Mouse (Mus musculus) midbrain, embryonic 10.5 days (tissue): ENCODE measurements around the gene Mboat7. TPM values are rescaled to one million over a fixed set of nuclear protein-coding genes. Genes with fewer than 3 reads are reported as not detected.
"Not testable (repeated sequence)": the region's sequence is repeated elsewhere in the genome, so short reads cannot be mapped to it uniquely, and the experiment has no call there.

ENCODE experiments used
- DNase-seq: peaks from one replicate; pipeline ENCODE4 v3.0.0-alpha.2; 2017; ENCODE audit warnings: low spot score
- H3K27ac ChIP-seq: fragments of 300-500 bp; sonication (generic); replicated peaks from 2 replicates; pipeline ENCODE4 v1.5.1; 2016; ENCODE audit warnings: mild to moderate bottlenecking
- H3K27me3 ChIP-seq: fragments of 300-500 bp; sonication (generic); 2 replicates; pipeline ENCODE4 v1.6.1; 2016; ENCODE audit warnings: low read depth, mild to moderate bottlenecking; ENCODE audit not compliant: poor library complexity, severe bottlenecking
- H3K36me3 ChIP-seq: fragments of 300-500 bp; sonication (generic); 2 replicates; pipeline ENCODE4 v1.6.1; 2016; ENCODE audit warnings: mild to moderate bottlenecking, moderate library complexity
- H3K4me1 ChIP-seq: fragments of 300-500 bp; sonication (generic); 2 replicates; pipeline ENCODE4 v1.6.1; 2016
- H3K4me3 ChIP-seq: fragments of 300-500 bp; sonication (generic); 2 replicates; pipeline ENCODE4 v1.5.1; 2016; ENCODE audit warnings: mild to moderate bottlenecking, moderate library complexity
- H3K9me3 ChIP-seq: fragments of 300-500 bp; sonication (generic); replicated peaks from 2 replicates; pipeline ENCODE4 v1.6.1; 2016; ENCODE audit warnings: mild to moderate bottlenecking
- WGBS: fragments of 180-500 bp; shearing (Covaris S2); methylation state at CpG from one replicate; pipeline ENCODE4 v1.1.7; 2016; 5-methylcytosine and 5-hydroxymethylcytosine counted together
- polyA plus RNA-seq: library from polyadenylated mRNA; unstranded; fragments of >200 nt; fragmentation: Nextera tagmentation; extraction: Ambion mirVana; gene quantifications from 2 replicates; pipeline ENCODE4 v1.2.1, GENCODE M21; 2016

The Mboat7 gene
- polyA plus RNA-seq = 30.6 and 32.5 TPM in 2 replicates

DNA sequence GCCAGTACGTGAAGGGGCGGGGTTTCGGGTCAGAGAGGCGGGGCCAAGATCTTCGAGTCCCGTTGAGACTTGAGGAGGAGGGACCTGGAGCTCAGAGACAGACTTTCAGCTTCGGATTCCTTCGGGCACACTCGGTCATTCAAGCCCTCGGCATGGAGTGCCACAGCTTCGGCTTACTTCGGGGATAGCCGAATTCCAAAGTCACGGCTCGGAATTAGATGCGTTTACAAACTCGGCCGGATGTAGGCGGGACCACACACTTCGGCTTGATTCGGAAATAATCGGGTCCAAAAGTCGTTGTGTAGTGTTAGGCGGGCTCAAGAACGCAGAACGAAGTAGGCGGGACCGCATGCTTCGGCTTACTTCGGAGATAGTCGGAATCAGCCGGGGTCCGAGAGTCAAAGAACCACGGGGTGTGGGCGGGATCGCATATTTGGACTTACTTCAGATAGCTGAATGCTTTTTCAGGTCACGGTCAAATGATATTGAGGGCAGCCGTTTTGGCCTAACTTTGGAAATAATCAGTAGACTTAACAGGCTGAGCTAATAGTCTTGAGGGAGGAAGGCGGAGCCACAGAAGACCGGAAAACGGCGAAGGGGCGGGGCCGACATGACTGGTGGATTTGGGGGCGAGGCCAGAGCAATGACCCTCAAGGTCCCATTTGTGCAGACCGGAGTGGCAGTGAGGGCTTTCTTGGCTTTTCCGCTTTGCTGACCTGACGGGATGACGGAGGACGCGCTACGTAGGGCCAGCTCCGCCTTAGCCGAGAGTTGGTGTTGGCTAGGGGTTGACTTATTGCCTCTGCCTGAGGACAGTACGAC, at the start of gene Mboat7:
TSS of gene Mboat7 (minus strand) at position 537 of the 822 bp plus-strand sequence.
- Histone ChIP-seq H3K4me3 (peak within 1 kb of the TSS; percentile 83), H3K36me3 (peaks cover 41% of the 10 kb centered on the region), H3K4me1 (peaks cover 25% of the 10 kb centered on the region), H3K9me3 (no peaks in the 10 kb centered on the region), H3K27ac (peak within 1 kb of the TSS; percentile 92), H3K27me3 (no peaks in the 10 kb centered on the region)
- WGBS = under 1% methylated on average over 55 of the region's 55 CpGs
- DNase-seq = peak; percentile 95

DNA sequence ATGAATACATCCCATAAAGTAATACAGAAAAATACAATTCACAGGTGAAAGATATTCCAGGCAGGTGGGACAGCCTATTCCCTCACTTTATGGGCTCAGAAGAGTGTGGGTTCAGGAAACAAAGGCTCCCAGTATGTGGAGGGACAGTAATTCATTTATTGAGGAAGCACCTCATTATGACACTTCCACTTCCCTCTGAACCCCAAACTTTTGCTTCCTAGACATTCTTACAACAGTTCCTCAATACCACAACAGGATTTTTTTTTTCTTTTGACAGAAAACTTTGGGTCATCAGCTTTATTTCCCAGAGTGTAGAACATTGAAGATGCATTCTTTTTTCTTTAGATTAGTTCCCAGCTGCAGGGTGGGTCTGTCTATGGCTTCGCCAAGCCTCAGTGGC, 39.4 kb upstream of the Mboat7 start:
- not testable (repeated sequence) for H3K9me3 ChIP-seq, H3K36me3 ChIP-seq, H3K27me3 ChIP-seq, H3K4me3 ChIP-seq, H3K27ac ChIP-seq, H3K4me1 ChIP-seq, DNase-seq
- WGBS = no CpG with 5 or more reads among the region's 1 CpGs

DNA sequence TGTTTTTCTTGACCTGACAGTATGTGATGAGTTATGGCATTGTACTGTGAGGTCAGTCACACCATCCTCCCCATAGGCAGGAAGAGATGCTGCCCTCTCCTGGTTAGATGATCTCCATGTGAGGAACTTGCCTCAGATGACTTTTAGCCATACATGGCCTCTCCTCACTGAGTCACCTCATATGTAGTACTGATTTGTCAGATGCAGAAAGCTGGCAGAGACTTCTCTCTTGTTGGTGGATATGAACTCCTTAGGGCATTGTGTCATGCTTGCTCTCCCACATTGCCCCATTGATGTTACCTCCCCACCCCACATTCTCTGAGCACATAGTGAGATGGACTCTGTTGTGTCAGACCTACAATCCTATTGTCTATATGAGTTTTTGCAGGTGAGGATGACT, 32.1 kb upstream of the Mboat7 start:
- not testable (repeated sequence) for H3K36me3 ChIP-seq, H3K27ac ChIP-seq, H3K9me3 ChIP-seq, H3K27me3 ChIP-seq, H3K4me1 ChIP-seq, H3K4me3 ChIP-seq, DNase-seq

DNA sequence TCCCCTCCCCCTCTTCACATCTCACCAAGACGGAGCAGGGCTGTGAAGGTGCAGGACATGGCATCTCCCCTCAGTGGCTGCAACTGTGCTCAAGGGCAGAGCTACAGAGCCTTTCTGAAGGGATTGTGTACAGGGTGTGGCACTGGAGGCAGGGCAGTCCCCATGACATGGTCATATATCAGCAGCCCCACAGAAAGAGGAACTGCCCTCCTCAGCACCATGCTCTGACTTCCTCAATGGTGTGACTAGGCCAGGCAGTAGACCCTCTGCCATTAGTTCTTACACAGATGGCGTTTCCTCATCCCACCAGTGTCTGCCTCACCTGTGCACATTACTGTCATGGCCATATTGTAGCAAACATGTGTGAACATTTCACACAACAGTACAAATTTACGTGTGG, 26.9 kb upstream of the Mboat7 start, which contains the start of gene Pirb:
TSS of gene Pirb (minus strand) at position 124 of the 400 bp plus-strand sequence.
- H3K27ac ChIP-seq, DNase-seq, H3K36me3 ChIP-seq, H3K27me3 ChIP-seq, H3K9me3 ChIP-seq, H3K4me1 ChIP-seq, H3K4me3 ChIP-seq: not testable (repeated sequence)
- 56% methylated on average over 1 of the region's 3 CpGs for WGBS

DNA sequence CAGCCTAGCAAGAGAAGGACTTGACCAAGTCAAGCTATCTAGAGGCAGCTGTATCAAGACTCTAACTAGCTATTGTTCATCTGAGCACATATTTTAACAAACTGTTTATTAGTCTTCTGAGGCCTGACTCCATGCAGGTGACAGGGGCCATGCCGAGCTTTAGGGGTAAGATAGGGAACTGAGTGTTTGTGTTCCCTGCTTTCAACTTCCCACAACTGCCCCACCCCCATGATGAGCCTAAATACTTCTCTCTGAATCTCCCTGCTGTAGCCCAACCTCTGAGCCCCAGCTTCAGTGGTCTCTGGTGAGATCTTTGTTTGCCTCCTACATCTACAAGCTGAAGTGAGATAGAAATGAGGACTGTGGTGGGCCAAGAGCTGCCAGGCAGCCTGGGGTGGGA, 21.9 kb upstream of the Mboat7 start:
- Histone ChIP-seq H3K27me3 (no peaks in the 10 kb centered on the region), H3K36me3 (no peaks in the 10 kb centered on the region), H3K4me1 (no peaks in the 10 kb centered on the region), H3K4me3 (no peak overlapping the region), H3K9me3 (no peaks in the 10 kb centered on the region), H3K27ac (no peak overlapping the region)
- DNase-seq = no peak
- WGBS = 80% methylated on average over 1 of the region's 1 CpGs

DNA sequence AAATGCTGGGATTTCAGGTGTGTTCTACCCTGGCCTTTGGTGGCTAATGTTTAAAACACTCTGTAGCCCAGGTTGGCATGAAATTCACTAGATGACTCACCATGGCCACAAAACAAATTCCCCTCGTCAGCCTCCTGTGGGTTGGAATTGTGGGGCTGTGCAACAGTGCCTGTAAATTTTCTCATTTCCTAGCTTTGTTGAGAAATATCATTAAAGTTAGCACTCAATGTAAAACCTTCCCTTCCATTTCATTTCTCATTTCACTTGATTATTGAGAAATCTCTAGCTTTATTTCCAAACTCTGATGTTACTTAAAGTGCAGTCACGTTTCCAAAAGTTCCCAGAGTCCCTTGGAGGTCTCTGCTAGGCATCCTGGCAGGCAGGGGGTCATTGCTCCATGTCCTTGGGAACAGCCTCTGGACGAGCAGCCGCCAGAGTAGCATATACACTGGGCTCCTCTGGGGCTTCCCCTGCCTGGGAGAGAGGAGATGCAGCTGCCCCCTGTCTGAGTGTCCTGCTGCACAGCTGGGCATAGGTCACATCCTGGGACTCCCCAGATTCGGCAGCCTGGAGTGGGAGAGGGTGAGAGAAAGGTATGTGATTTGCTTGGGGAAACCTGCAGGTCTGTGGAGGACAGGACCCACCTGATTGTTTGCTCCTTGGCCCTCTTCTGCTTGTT, 19.1 kb upstream of the Mboat7 start:
- no peaks in the 10 kb centered on the region for H3K27me3 ChIP-seq
- no peak overlapping the region for H3K27ac ChIP-seq
- 45% methylated on average over 5 of the region's 5 CpGs for WGBS
- H3K9me3 ChIP-seq = no peaks in the 10 kb centered on the region
- no peak overlapping the region for H3K4me3 ChIP-seq
- H3K36me3 ChIP-seq = peaks cover 11% of the 10 kb centered on the region
- no peaks in the 10 kb centered on the region for H3K4me1 ChIP-seq
- no peak for DNase-seq

DNA sequence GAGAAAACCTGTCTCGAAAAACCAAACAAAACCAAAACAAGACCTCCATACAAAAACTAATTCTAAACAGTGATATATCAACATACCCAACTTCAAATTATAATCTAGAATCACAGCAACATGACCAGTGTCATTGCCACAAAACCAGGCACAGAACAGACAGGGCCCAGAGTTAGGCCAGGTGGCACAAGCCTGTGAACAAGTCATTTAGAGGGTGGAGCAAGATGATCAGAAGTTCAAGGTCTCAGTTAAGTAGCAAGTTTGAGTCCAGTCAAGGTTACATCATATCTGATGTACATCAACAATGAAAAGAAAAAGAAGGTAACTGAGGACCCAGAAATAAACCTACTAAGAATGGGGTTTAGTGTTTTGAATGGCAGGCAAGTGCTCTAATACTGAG, 15.7 kb upstream of the Mboat7 start:
- no peak for DNase-seq
- WGBS = 88% methylated on average over 1 of the region's 1 CpGs
- Histone ChIP-seq H3K27ac (no peak overlapping the region), H3K9me3 (no peaks in the 10 kb centered on the region), H3K4me3 (no peak overlapping the region), H3K27me3 (no peaks in the 10 kb centered on the region), H3K4me1 (peaks cover 20% of the 10 kb centered on the region), H3K36me3 (peaks cover 42% of the 10 kb centered on the region)

DNA sequence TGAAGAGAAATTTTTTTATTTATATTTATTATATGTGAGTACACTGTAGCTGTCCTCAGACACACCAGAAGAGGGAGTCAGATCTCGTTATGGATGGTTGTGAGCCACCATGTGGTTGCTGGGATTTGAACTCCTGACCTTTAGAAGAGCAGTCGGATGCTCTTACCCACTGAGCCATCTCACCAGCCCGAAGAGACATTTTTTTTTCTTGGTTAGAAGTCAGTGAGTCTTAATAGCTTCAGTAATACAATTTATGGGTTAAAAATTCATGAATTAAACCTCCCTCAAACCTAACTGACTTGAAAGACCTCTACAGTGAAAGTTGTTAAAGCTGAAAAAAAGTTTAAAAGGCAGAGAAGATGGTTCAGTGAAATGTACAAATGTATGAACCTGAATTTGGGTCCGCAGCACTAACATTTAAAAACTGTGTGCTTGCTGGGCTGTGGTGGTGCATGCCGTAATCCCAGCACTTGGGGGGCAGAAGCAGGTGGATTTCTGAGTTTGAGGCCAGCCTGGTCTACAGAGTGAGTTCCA, 15.2 kb upstream of the Mboat7 start:
- not testable (repeated sequence) for H3K9me3 ChIP-seq, H3K27ac ChIP-seq, H3K27me3 ChIP-seq, DNase-seq, H3K4me3 ChIP-seq
- H3K36me3 ChIP-seq = peaks cover 42% of the 10 kb centered on the region
- peaks cover 21% of the 10 kb centered on the region for H3K4me1 ChIP-seq
- WGBS = 44% methylated on average over 5 of the region's 5 CpGs

DNA sequence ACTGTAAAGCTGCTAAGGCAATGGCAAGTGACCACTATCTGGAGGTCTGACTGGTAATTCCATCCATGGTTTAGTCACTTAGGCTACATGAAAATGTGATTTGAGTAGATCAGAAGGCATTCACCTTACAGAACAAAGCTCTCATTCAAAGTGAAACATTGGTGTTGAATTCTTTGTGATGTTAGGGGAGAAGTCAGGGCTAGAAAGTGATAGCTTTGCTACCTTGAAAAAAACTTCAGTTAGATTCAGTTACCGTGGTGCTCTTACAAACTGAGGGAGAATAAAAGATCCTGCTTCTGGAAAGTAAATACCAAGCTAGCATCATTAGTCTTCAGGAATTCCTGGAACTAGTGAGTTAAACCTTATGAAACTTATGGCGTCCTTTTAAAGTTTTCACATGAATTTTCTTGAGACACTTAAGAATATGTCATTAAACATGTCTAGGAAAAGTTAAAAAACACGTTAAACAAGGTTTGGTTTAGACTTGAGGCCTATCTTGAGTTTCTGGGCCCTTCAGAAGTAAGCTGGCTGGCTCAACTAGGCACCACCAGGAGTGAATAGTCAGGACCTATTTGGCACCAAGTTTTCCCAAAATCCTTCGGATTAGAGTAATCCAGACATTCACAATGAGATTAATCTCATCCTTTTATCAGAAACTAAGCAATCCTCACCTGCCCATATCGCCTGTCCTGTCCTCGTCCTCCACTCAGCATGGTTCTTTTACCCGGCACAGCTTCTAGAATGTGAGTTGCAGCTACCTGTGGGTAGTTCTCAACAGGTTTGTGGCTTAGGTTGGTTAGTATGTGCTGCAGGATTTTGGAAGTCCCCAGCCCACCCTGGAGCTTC, 14.5 kb upstream of the Mboat7 start:
- Histone ChIP-seq H3K36me3 (peaks cover 42% of the 10 kb centered on the region), H3K27ac (no peak overlapping the region), H3K9me3 (no peaks in the 10 kb centered on the region), H3K27me3 (no peaks in the 10 kb centered on the region), H3K4me1 (peaks cover 28% of the 10 kb centered on the region), H3K4me3 (no peak overlapping the region)
- no peak for DNase-seq
- 24% methylated on average over 7 of the region's 7 CpGs for WGBS

DNA sequence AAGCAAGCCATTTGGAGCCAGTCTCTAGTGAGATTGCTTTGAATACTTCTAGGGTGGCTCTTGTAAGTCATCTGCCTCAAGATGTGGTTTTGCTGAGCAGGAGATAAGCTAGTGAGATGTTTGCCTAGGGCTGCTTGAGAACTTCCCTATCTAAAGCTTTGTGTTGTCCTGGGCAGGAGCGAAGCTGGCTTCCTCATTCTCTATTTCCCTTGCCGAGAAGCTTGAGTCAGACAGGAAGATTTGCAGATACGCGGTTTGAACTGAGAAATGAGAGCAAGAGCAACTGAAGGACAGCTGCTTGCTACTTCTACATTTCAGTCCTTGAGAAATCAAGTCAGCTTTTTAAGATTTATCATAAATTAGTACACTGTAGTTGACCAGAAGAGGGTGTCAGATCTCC, 13.7 kb upstream of the Mboat7 start:
- H3K9me3 ChIP-seq = no peaks in the 10 kb centered on the region
- peak overlapping the region; percentile 88; the same call in 1 of the 2 replicates for H3K4me3 ChIP-seq
- 65% methylated on average over 4 of the region's 4 CpGs for WGBS
- H3K27me3 ChIP-seq = no peaks in the 10 kb centered on the region
- no peak for DNase-seq
- H3K4me1 ChIP-seq = peaks cover 28% of the 10 kb centered on the region
- peaks cover 42% of the 10 kb centered on the region for H3K36me3 ChIP-seq
- no peak overlapping the region for H3K27ac ChIP-seq

DNA sequence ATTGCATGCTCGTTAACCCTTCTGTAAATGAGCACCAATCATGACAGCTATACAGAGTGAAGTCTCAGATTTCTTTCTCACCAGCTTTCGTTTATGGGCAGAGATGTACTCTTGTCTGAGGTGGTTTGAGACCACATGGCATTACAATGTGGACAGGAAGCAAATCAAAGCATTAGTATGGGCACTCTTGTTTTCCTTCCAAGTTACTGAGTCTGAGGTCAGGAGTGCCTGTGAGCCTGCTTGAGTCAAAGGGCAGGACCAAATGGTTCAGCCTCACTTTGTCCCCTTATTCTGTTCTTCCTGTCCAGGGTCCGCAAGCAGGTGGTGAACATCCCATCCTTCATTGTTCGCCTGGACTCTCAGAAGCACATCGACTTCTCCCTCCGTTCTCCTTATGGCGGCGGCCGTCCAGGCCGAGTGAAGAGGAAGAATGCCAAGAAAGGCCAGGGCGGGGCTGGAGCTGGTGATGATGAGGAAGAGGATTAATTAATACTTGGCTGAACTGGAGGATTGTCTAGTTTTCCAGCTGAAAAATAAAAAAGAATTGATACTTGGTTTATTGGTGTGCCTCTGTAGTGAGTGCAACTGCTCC, 13.1 kb upstream of the Mboat7 start:
- Histone ChIP-seq H3K9me3 (no peaks in the 10 kb centered on the region), H3K27me3 (no peaks in the 10 kb centered on the region), H3K36me3 (peaks cover 45% of the 10 kb centered on the region), H3K4me1 (peaks cover 28% of the 10 kb centered on the region), H3K27ac (0 out of 2 replicates have a peak overlapping the region, but pooled peaks have one; percentile 96), H3K4me3 (peak overlapping the region; percentile 88)
- no peak for DNase-seq
- WGBS = 75% methylated on average over 11 of the region's 11 CpGs

DNA sequence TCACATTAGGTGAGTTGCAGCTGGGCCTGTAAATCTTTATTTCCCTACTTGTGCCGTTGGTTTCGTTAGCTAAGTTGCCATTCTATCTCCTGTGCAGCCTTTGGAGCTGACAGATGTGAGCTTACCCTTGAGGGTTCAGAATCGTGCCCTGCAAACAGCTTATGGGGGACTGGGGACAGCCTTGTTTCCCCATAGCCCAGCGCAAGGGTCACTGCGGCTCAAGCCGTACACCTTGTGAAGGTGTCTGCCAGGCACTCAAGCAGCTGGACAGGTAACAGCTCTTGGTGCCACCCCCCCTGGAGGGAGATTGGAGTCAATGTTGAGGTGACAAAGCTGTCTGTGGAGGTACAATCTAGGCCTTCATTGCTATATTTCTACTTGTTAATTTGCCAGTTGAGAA, 12.6 kb upstream of the Mboat7 start:
- Histone ChIP-seq H3K27me3 (no peaks in the 10 kb centered on the region), H3K4me3 (peak overlapping the region; percentile 88), H3K27ac (peak overlapping the region; percentile 96; the same call in 1 of the 2 replicates), H3K36me3 (peaks cover 50% of the 10 kb centered on the region), H3K4me1 (peaks cover 28% of the 10 kb centered on the region), H3K9me3 (no peaks in the 10 kb centered on the region)
- 52% methylated on average over 6 of the region's 6 CpGs for WGBS
- DNase-seq = no peak
